Mouse (Mus musculus) neural tube, embryonic 14.5 days (tissue): ENCODE measurements around the gene Rrp1b. TPM values are rescaled to one million over a fixed set of nuclear protein-coding genes. Genes with fewer than 3 reads are reported as not detected.
A peak's percentile ranks its signal among the peaks of the same experiment; 100 is the strongest.
"Not testable (repeated sequence)": the region's sequence is repeated elsewhere in the genome, so short reads cannot be mapped to it uniquely, and the experiment has no call there.

Source experiments
- ATAC-seq: fragments of 200-750 bp; cut with Nextera tagmentation; 2 replicates; pipeline ENCODE4 v1.8.0; 2017; ENCODE audit warnings: low read depth, mild to moderate bottlenecking, moderate TSS enrichment, moderate library complexity
- H3K27ac ChIP-seq: fragments of 300-500 bp; sonication (generic); 2 replicates; pipeline ENCODE4 v1.5.1; 2014; ENCODE audit warnings: low read depth, mild to moderate bottlenecking, control low read depth, low read length, moderate library complexity, mixed read lengths
- H3K27me3 ChIP-seq: fragments of 300-500 bp; sonication (generic); 2 replicates; pipeline ENCODE4 v1.6.1; 2014; ENCODE audit warnings: low read length; ENCODE audit not compliant: control insufficient read depth, insufficient read depth
- H3K36me3 ChIP-seq: fragments of 300-500 bp; sonication (generic); 2 replicates; pipeline ENCODE4 v1.6.1; 2014; ENCODE audit warnings: low read length, mixed read lengths; ENCODE audit not compliant: control insufficient read depth, insufficient read depth
- H3K4me1 ChIP-seq: fragments of 300-500 bp; sonication (generic); 2 replicates; pipeline ENCODE4 v1.6.1; 2014; ENCODE audit warnings: low read length; ENCODE audit not compliant: control insufficient read depth, insufficient read depth
- H3K4me2 ChIP-seq: fragments of 300-500 bp; sonication (generic); 2 replicates; pipeline ENCODE4 v1.6.1; 2014; ENCODE audit warnings: mild to moderate bottlenecking, low read depth, low read length, control low read depth
- H3K4me3 ChIP-seq: fragments of 300-500 bp; sonication (generic); 2 replicates; pipeline ENCODE4 v1.5.1; 2014; ENCODE audit warnings: low read depth, low read length, control low read depth, mixed read lengths
- H3K9ac ChIP-seq: fragments of 300-500 bp; sonication (generic); replicated peaks from 2 replicates; pipeline ENCODE4 v1.6.1; 2014; ENCODE audit warnings: low read depth, mild to moderate bottlenecking, control low read depth, low read length, mixed read lengths
- H3K9me3 ChIP-seq: fragments of 300-500 bp; sonication (generic); 2 replicates; pipeline ENCODE4 v1.6.1; 2016; ENCODE audit warnings: low read length; ENCODE audit not compliant: control insufficient read depth
- WGBS: fragments of 180-500 bp; shearing (Covaris S2); extraction: QIAGEN DNeasy Blood & Tissue Kit; methylation state at CpG from one replicate; pipeline ENCODE4 v1.1.7; 2014; 5-methylcytosine and 5-hydroxymethylcytosine counted together
- polyA plus RNA-seq: library from polyadenylated mRNA; unstranded; fragments of >200 nt; fragmentation: Nextera tagmentation; extraction: Ambion mirVana; gene quantifications from 2 replicates; pipeline ENCODE4 v1.2.1, GENCODE M21; 2014

The Rrp1b gene
- polyA plus RNA-seq, 1 experiment from 2014 or later = 40.8 TPM

DNA sequence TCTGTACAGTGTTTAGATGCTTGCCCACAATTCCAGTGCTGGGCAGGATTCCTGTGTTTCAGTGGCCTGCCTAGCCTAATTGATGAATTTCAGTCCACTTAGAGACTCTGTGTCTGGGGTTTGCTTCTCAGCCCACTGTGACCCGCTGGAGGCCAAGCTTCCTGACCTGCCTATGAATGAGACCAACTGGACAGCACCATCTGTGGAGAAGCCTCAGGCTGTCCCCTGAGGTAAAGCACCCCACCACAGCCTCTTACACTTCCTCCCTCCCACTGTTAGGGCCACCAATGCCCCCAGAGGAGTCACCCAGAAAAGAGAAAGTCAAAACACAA is 55.1 kb downstream of the Rrp1b start:
- Histone ChIP-seq H3K27me3 (no peaks in the 10 kb centered on the region), H3K4me3 (0 out of 2 replicates have a peak overlapping the region, but pooled peaks have one; percentile 8), H3K4me1 (peaks cover 6% of the 10 kb centered on the region; the same call in 1 of the 2 replicates), H3K4me2 (peak overlapping the region; percentile 45), H3K27ac (peak overlapping the region; percentile 71; the same call in 1 of the 2 replicates), H3K9me3 (no peaks in the 10 kb centered on the region), H3K36me3 (no peaks in the 10 kb centered on the region), H3K9ac (no peak overlapping the region)
- no peak for ATAC-seq
- WGBS = 8% methylated on average over 1 of the region's 1 CpGs

DNA sequence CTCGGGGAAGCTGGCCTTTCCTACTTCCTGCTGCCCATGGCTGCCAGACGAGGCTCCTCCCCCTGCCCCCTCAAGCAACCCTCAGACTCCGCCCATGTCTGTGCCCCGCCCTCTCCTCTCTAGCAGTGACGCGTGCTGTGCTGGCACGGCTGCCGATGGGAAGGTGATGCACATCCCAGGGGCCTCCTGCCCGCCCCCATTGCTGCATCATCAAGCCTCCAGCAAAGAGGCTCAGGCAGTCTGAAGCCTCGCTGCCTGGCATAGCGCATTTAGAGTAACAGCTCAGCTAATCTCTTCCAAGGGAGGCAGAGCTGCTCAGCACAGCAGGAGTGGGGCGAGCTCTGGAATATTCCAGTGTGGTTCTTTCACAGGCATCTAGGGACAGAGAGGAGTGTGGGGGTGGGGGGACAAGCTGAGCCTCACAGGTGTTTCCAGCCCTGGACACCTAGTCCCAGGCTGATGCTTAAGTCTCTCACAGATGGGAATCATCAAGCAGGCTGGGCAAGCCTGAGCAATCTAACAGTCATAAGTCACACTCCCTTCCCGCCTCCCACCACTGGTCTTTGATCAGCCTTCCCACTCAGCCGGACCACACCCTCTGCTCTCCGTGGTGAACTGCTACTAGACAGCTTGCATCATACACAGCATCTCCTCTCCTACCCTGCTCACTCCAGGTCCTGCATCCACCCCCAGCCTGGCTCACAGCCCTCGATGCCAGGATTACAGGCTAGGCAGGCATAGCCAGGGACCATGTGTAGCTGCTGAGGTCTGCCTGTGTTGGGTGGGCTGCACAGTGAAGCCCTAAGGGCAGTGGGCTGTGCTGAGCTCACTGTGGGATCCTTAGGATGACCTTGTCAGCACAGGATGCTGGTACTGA is 55.7 kb downstream of the Rrp1b start:
- 7% methylated on average over 13 of the region's 16 CpGs for WGBS
- not testable (repeated sequence) for H3K36me3 ChIP-seq, H3K9me3 ChIP-seq, H3K27me3 ChIP-seq, H3K4me1 ChIP-seq, H3K9ac ChIP-seq
- Histone ChIP-seq H3K4me2 (peak overlapping the region; percentile 45), H3K27ac (peak overlapping the region; percentile 71), H3K4me3 (0 out of 2 replicates have a peak overlapping the region, but pooled peaks have one; percentile 8)
- peak; percentile 95 for ATAC-seq

DNA sequence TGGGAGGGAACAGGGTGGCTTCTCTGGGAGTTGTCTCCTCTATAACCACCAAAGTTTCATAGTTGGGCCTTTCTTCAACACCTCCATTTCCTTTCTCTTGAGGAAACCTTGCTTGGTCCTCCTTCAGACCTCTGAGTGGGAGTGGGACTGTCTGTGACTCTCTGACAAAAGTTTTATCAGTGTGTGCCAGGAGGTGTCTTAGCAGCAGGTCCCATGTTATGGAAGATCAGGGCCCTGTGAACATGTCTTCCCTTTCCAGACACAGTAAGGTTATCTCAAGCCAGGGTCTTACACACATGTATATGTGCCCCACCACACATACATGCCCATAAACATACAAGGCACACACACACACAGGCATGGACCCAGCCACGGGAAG is 56.3 kb downstream of the Rrp1b start:
- H3K4me1 ChIP-seq = peaks cover 6% of the 10 kb centered on the region; the same call in 1 of the 2 replicates
- H3K27me3 ChIP-seq = no peaks in the 10 kb centered on the region
- no peak overlapping the region for H3K4me3 ChIP-seq
- H3K9ac ChIP-seq = no peak overlapping the region
- WGBS = 89% methylated on average over 1 of the region's 1 CpGs
- no peak for ATAC-seq
- H3K9me3 ChIP-seq = no peaks in the 10 kb centered on the region
- H3K4me2 ChIP-seq = no peak overlapping the region
- no peaks in the 10 kb centered on the region for H3K36me3 ChIP-seq
- H3K27ac ChIP-seq = no peak overlapping the region

DNA sequence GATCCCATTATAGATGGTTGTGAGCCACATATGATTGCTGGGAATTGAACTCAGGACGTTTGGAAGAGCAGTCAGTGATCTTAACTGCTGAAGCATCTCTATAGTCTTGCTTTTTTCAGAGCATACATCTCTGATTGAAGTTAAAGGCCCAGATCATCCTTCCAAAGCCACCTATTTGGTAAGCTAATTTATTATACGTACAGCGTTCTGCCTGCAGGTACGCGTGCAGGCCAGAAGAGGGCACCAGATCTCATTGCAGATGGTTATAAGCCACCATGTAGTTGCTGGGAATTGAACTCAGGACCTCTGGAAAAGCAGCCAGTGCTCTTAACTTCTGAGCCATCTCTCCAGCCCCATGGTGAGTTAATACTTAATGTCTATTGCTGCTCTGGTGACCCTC is 57.0 kb downstream of the Rrp1b start:
- no peak overlapping the region for H3K4me3 ChIP-seq
- peaks cover 6% of the 10 kb centered on the region; the same call in 1 of the 2 replicates for H3K4me1 ChIP-seq
- H3K27ac ChIP-seq = no peak overlapping the region
- no peak overlapping the region for H3K9ac ChIP-seq
- WGBS = 86% methylated on average over 5 of the region's 5 CpGs
- H3K36me3 ChIP-seq = no peaks in the 10 kb centered on the region
- no peaks in the 10 kb centered on the region for H3K27me3 ChIP-seq
- no peaks in the 10 kb centered on the region for H3K9me3 ChIP-seq
- no peak overlapping the region for H3K4me2 ChIP-seq
- ATAC-seq = no peak

DNA sequence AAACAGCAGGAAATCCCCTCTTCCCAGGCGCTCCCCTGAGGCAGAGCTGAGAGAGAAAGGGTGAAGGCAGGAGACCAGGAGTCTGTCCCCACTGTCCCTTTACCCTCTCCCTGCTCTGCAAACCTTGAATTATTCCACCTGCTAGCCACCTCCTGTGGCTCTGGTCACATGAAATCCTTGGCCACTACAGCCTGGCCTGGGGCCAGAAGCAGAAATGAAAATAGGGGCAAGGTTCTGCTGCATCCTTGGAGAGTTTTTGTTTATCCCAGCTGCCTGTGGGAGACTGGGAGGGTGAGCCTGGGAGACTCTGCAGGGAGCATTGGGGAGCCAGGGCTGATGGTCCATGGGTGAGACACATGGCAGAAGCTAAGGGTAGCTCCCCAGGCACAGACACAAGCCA is 61.8 kb downstream of the Rrp1b start:
- no peak overlapping the region for H3K4me2 ChIP-seq
- H3K27me3 ChIP-seq = no peaks in the 10 kb centered on the region
- H3K9ac ChIP-seq = no peak overlapping the region
- ATAC-seq = no peak
- no peaks in the 10 kb centered on the region for H3K9me3 ChIP-seq
- WGBS = 70% methylated on average over 1 of the region's 1 CpGs
- 0 out of 2 replicates have a peak, but pooled peaks cover 7% of the 10 kb centered on the region for H3K4me1 ChIP-seq
- H3K4me3 ChIP-seq = no peak overlapping the region
- H3K27ac ChIP-seq = no peak overlapping the region
- H3K36me3 ChIP-seq = no peaks in the 10 kb centered on the region

DNA sequence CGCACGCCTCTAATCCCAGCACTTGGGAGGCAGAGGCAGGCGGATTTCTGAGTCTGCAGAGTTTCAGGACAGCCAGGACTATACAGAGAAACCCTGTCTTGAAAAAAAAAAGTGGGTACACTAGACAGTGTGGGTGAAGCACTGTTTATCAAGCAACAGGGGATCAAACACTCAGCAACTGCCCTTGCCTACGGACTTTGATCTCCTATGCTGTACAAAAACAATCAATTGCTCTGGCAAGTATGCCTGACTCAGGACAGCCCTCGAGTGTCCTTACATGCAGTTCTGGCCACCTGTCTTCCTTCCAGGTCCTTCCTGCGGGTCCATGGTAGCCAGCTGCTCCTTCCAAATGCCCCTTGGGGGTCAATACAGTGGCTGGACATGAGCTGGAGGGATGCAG is 63.0 kb downstream of the Rrp1b start:
- not testable (repeated sequence) for H3K4me2 ChIP-seq, H3K36me3 ChIP-seq, H3K9ac ChIP-seq, H3K4me1 ChIP-seq, H3K27me3 ChIP-seq, ATAC-seq, H3K4me3 ChIP-seq, H3K9me3 ChIP-seq, H3K27ac ChIP-seq
- 96% methylated on average over 6 of the region's 6 CpGs for WGBS

DNA sequence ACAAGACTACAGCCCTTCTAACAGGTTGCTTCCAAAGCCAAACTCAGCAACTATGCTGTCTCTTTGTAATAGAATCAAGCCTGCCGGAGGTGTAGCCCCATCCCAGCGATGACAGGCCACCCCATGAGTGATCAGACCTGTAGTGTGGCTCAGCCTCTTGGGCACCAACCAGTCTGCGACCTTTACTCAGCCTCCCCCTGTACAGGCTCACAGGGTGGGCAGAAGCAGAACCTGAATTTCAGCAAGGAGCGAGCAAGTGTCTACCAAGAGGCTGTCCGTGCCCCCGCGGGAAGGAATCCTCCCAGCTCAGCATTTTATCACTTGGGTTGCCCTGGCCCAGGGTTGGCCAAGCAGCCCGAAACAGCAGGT is 63.7 kb downstream of the Rrp1b start:
- H3K9ac ChIP-seq = peak overlapping the region; percentile 61
- 34% methylated on average over 8 of the region's 8 CpGs for WGBS
- 0 out of 2 replicates have a peak, but pooled peaks cover 7% of the 10 kb centered on the region for H3K4me1 ChIP-seq
- no peaks in the 10 kb centered on the region for H3K27me3 ChIP-seq
- H3K4me2 ChIP-seq = peak overlapping the region; percentile 84
- no peak; the same call in 1 of the 2 replicates for ATAC-seq
- no peak overlapping the region for H3K27ac ChIP-seq
- no peaks in the 10 kb centered on the region for H3K9me3 ChIP-seq
- H3K36me3 ChIP-seq = no peaks in the 10 kb centered on the region
- peak overlapping the region; percentile 43 for H3K4me3 ChIP-seq

DNA sequence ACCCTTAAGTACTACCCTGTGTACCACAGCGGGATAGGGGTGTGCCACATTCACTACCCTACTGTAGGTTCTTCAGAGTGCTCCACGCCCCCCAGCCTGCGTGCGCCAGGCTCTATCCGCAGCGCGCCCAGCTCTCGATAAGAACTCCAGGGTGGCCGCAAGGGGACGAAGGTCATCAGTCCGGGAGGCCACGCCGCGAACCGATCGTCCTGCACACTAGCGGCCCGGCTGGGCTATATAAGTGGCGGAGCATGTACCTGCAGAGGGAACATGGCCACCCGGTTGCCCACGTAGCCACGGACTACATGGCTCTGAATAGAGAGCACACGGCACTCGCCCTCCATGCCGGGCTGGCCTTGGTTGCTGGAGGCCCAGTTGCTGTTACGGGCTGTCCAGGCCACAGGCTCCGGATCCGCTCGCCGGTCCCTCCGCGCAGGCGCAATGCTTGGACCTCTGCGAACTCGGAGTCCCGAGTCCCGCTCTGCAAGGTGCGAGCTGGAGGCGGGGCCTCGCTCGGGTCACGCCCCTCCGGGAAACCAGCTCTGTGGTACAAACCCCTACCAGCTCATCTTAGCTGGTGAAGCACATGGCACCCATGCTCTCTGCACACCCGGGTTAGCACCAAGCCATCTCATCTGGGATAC is 64.2 kb downstream of the Rrp1b start:
- H3K9ac ChIP-seq = peak overlapping the region; percentile 61
- peak overlapping the region; percentile 43 for H3K4me3 ChIP-seq
- 1% methylated on average over 44 of the region's 44 CpGs for WGBS
- H3K36me3 ChIP-seq = no peaks in the 10 kb centered on the region
- peak; percentile 93 for ATAC-seq
- H3K9me3 ChIP-seq = no peaks in the 10 kb centered on the region
- 0 out of 2 replicates have a peak, but pooled peaks cover 7% of the 10 kb centered on the region for H3K4me1 ChIP-seq
- peak overlapping the region; percentile 84 for H3K4me2 ChIP-seq
- no peak overlapping the region for H3K27ac ChIP-seq
- H3K27me3 ChIP-seq = no peaks in the 10 kb centered on the region

DNA sequence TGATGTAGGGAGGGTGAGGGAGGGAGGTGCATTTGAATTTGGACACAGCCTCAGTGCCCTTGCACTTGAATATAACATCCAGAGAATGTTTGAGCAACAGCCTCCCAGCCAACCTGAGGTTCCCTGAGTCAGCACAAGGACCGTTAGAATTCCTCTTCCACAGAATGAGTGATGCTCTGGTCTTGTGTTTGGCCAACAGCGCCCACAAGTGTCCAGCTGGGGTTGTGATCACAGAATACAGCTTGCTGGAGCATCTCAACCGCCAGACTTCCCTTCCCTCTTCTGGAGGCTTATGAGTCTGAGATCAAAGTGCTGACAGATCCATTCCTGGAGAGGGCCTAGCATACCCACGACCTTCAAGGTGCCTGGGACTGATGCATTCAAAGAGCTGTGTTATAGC is 67.2 kb downstream of the Rrp1b start:
- Histone ChIP-seq H3K4me2 (no peak overlapping the region), H3K9me3 (no peaks in the 10 kb centered on the region), H3K27me3 (no peaks in the 10 kb centered on the region), H3K4me3 (no peak overlapping the region), H3K9ac (no peak overlapping the region), H3K27ac (no peak overlapping the region), H3K4me1 (0 out of 2 replicates have a peak, but pooled peaks cover 7% of the 10 kb centered on the region), H3K36me3 (no peaks in the 10 kb centered on the region)
- ATAC-seq = no peak
- 15% methylated on average over 4 of the region's 4 CpGs for WGBS
